Mouse (Mus musculus) liver, embryonic 12.5 days (tissue): Measurements from ENCODE around the gene Kcnk13. TPM values are rescaled to one million over a fixed set of nuclear protein-coding genes. Genes with fewer than 3 reads are reported as not detected.

Source experiments
- ATAC-seq: fragments of 200-750 bp; cut with Nextera tagmentation; 2 replicates; pipeline ENCODE4 v1.8.0; 2017; ENCODE audit warnings: moderate number of reproducible peaks, mild to moderate bottlenecking, moderate library complexity
- H3K27ac ChIP-seq: fragments of 300-500 bp; sonication (generic); 2 replicates; pipeline ENCODE4 v1.5.1; 2016; ENCODE audit warnings: mild to moderate bottlenecking
- H3K27me3 ChIP-seq: fragments of 300-500 bp; sonication (generic); replicated peaks from 2 replicates; pipeline ENCODE4 v1.6.1; 2016; ENCODE audit warnings: mild to moderate bottlenecking, moderate library complexity
- H3K36me3 ChIP-seq: fragments of 300-500 bp; sonication (generic); 2 replicates; pipeline ENCODE4 v1.6.1; 2016; ENCODE audit warnings: mild to moderate bottlenecking, moderate library complexity
- H3K4me1 ChIP-seq: fragments of 300-500 bp; sonication (generic); 2 replicates; pipeline ENCODE4 v1.6.1; 2016
- H3K4me2 ChIP-seq: fragments of 300-500 bp; sonication (generic); 2 replicates; pipeline ENCODE4 v1.6.1; 2016; ENCODE audit warnings: mild to moderate bottlenecking, moderate library complexity
- H3K4me3 ChIP-seq: fragments of 300-500 bp; sonication (generic); 2 replicates; pipeline ENCODE4 v1.5.1; 2016; ENCODE audit warnings: mild to moderate bottlenecking, moderate library complexity
- H3K9ac ChIP-seq: fragments of 300-500 bp; sonication (generic); 2 replicates; pipeline ENCODE4 v1.6.1; 2016; ENCODE audit warnings: mild to moderate bottlenecking, moderate library complexity
- H3K9me3 ChIP-seq: fragments of 300-500 bp; sonication (generic); replicated peaks from 2 replicates; pipeline ENCODE4 v1.6.1; 2016; ENCODE audit warnings: mild to moderate bottlenecking, moderate library complexity
- WGBS: fragments of 180-500 bp; shearing (Covaris S2); methylation state at CpG from one replicate; pipeline ENCODE4 v1.1.7; 2016; ENCODE audit not compliant: insufficient replicate concordance; 5-methylcytosine and 5-hydroxymethylcytosine counted together
- polyA plus RNA-seq: library from polyadenylated mRNA; unstranded; fragments of >200 nt; fragmentation: Nextera tagmentation; extraction: Ambion mirVana; gene quantifications from 2 replicates; pipeline ENCODE4 v1.2.1, GENCODE M21; 2016

Gene Kcnk13
- polyA plus RNA-seq, 1 experiment from 2014 or later, result 0.46 TPM

DNA sequence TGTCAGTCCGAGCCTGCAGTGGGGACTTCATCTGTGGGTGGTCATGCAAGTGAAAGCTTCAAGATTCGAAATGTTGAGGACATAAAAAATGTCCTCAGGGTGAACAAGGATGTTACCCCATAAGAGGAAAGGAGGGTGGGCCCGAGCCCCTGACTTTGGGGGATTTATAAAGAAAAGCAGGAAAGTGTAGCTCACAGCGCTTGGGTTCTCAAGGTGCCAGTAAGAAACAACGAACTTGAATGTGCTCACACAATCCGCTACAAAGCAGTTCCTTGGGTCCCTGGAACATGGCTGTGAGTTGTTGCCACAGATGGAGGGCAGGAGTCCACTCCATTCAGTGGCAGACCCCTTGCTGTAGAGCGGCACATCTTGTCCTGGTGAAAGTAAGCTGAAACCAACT, 63.0 kb downstream of the Kcnk13 start:
- no peak for ATAC-seq
- WGBS, result 58% methylated on average over 7 of the region's 7 CpGs

DNA sequence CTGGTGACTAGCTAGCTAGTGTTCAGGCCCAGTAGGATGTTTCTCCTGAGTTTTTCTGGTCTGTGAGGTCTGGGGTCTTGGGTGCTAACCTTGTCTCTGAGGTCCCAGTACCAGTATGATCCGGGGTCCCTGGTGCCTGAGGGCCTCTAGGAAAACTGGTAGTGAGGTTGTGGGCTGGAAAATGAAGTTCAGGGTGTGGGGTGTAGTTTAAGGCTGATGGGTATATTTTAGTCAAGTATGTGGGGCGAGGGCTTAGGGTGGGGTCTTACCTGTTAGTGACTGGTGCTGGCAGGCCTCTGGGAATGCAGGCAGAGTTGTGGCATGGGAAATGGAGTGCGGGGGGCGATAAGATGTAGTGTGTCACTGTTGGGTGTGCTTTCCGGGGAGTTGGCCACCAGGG, 67.4 kb downstream of the Kcnk13 start:
- H3K36me3 ChIP-seq, result no peaks in the 10 kb centered on the region
- H3K27me3 ChIP-seq, result no peaks in the 10 kb centered on the region
- H3K9ac ChIP-seq, result no peak overlapping the region
- H3K9me3 ChIP-seq, result no peaks in the 10 kb centered on the region
- no peaks in the 10 kb centered on the region for H3K4me1 ChIP-seq
- H3K4me3 ChIP-seq, result no peak overlapping the region
- no peak overlapping the region for H3K4me2 ChIP-seq
- 58% methylated on average over 5 of the region's 5 CpGs for WGBS
- no peak for ATAC-seq
- no peak overlapping the region for H3K27ac ChIP-seq

More for the DNA sequence above, 63.0 kb downstream of the Kcnk13 start:
- H3K4me3 ChIP-seq, result no peak overlapping the region
- no peaks in the 10 kb centered on the region for H3K9me3 ChIP-seq
- H3K27me3 ChIP-seq, result no peaks in the 10 kb centered on the region
- no peaks in the 10 kb centered on the region for H3K36me3 ChIP-seq
- H3K27ac ChIP-seq, result no peak overlapping the region
- H3K9ac ChIP-seq, result no peak overlapping the region
- no peaks in the 10 kb centered on the region for H3K4me1 ChIP-seq
- H3K4me2 ChIP-seq, result no peak overlapping the region

GRCm38 (mm10) chr12:100032521-100032920, 68.2 kb downstream of the Kcnk13 start:
- no peak overlapping the region for H3K4me3 ChIP-seq
- H3K4me2 ChIP-seq, result no peak overlapping the region
- H3K27me3 ChIP-seq, result no peaks in the 10 kb centered on the region
- H3K9me3 ChIP-seq, result no peaks in the 10 kb centered on the region
- H3K9ac ChIP-seq, result no peak overlapping the region
- H3K27ac ChIP-seq, result no peak overlapping the region
- H3K36me3 ChIP-seq, result no peaks in the 10 kb centered on the region
- WGBS, result 68% methylated on average over 4 of the region's 4 CpGs
- H3K4me1 ChIP-seq, result no peaks in the 10 kb centered on the region
- ATAC-seq, result no peak

GRCm38 (mm10) chr12:100038741-100039262, 74.5 kb downstream of the Kcnk13 start:
- 73% methylated on average over 5 of the region's 5 CpGs for WGBS

DNA sequence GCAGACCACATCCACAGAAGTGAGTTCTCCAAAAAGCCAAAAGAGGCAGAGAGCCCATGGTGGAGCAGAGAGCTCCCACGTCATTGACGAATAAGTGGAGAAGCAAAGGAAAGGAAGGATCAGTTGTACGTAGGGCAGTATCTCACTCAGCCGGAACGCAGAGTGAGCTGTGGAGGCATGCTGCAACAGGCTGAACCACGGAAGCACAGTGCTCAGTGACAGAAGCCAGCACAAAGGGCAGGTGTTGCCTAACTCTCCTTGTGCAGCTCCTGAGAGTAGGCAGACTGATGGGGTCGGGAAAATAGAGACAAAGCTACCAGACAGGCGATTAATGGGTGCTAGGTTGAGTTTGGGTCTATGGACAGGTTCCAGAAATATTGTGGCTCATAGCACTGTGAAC, 77.8 kb downstream of the Kcnk13 start:
- Histone ChIP-seq H3K9ac (no peak overlapping the region), H3K36me3 (no peaks in the 10 kb centered on the region), H3K9me3 (no peaks in the 10 kb centered on the region), H3K27ac (no peak overlapping the region), H3K4me3 (no peak overlapping the region), H3K4me2 (no peak overlapping the region), H3K4me1 (no peaks in the 10 kb centered on the region), H3K27me3 (no peaks in the 10 kb centered on the region)
- 65% methylated on average over 8 of the region's 8 CpGs for WGBS
- ATAC-seq, result no peak

More at GRCm38 (mm10) chr12:100038741-100039262, 74.5 kb downstream of the Kcnk13 start:
- H3K9ac ChIP-seq, result no peak overlapping the region
- no peaks in the 10 kb centered on the region for H3K4me1 ChIP-seq
- no peaks in the 10 kb centered on the region for H3K36me3 ChIP-seq
- no peak overlapping the region for H3K27ac ChIP-seq
- ATAC-seq, result no peak
- no peaks in the 10 kb centered on the region for H3K9me3 ChIP-seq
- no peak overlapping the region for H3K4me3 ChIP-seq
- no peaks in the 10 kb centered on the region for H3K27me3 ChIP-seq
- H3K4me2 ChIP-seq, result no peak overlapping the region

DNA sequence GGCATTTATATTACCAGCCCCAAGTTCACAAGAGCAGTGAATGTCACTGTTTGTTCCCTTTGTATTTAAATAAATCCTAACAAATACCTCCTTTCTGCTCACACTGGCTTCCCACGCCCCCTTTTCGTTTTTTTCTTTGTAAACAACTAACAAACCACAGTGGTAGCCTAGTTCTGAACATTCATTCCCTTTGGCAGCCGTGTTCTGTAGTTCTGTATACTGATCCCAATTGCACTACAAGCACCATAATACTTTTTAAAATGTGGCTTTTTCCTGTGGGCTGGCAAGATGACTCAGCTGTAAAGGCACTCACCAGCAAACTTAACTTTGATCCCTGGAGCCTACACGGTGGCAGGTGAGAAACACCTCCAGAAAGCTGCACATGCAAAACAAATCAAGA, 80.4 kb downstream of the Kcnk13 start:
- Histone ChIP-seq H3K36me3 (no peaks in the 10 kb centered on the region), H3K9ac (no peak overlapping the region), H3K27ac (no peak overlapping the region), H3K4me2 (no peak overlapping the region), H3K9me3 (no peaks in the 10 kb centered on the region), H3K27me3 (no peaks in the 10 kb centered on the region), H3K4me1 (no peaks in the 10 kb centered on the region), H3K4me3 (no peak overlapping the region)
- WGBS, result 34% methylated on average over 4 of the region's 4 CpGs
- ATAC-seq, result no peak

- Histone ChIP-seq H3K27me3 (no peaks in the 10 kb centered on the region), H3K9me3 (no peaks in the 10 kb centered on the region), H3K4me2 (no peak overlapping the region), H3K9ac (no peak overlapping the region), H3K36me3 (no peaks in the 10 kb centered on the region), H3K4me1 (no peaks in the 10 kb centered on the region), H3K4me3 (no peak overlapping the region), H3K27ac (no peak overlapping the region)
- 58% methylated on average over 7 of the region's 7 CpGs for WGBS
- no peak for ATAC-seq
Observed at GRCm38 (mm10) chr12:100050552-100050951, 86.3 kb downstream of the Kcnk13 start.

- no peak overlapping the region for H3K27ac ChIP-seq
- H3K4me2 ChIP-seq, result no peak overlapping the region
- H3K4me3 ChIP-seq, result no peak overlapping the region
- H3K9ac ChIP-seq, result no peak overlapping the region
- no peak for ATAC-seq
- 65% methylated on average over 5 of the region's 5 CpGs for WGBS
- H3K36me3 ChIP-seq, result no peaks in the 10 kb centered on the region
- H3K9me3 ChIP-seq, result no peaks in the 10 kb centered on the region
- no peaks in the 10 kb centered on the region for H3K4me1 ChIP-seq
- H3K27me3 ChIP-seq, result no peaks in the 10 kb centered on the region
Observed at GRCm38 (mm10) chr12:100053617-100054016, 89.3 kb downstream of the Kcnk13 start.

- WGBS, result 74% methylated on average over 10 of the region's 10 CpGs
- no peak for ATAC-seq
Observed at GRCm38 (mm10) chr12:100061071-100061470, 96.8 kb downstream of the Kcnk13 start.

DNA sequence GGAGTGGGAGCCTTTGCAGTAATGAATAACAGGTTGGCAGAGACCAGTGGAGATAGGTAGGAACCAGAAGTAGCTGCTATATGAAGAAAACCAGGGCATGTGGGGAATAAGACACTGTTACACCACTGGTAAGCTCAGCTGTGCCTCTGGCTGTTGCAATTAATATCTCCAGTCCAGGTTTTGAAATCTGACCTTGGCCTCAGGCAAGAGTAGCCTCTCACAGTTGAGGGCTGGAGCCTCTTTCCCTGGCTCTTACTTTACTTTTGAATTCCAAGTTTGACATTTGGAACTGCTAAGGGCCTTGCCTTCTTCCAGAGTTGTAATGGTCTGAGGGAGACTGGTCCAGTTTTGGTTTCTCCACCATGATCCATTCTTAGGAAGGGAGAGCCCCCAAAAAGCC, 97.5 kb downstream of the Kcnk13 start:
- H3K27ac ChIP-seq, result no peak overlapping the region
- no peak for ATAC-seq
- no peaks in the 10 kb centered on the region for H3K27me3 ChIP-seq
- no peak overlapping the region for H3K4me2 ChIP-seq
- H3K9me3 ChIP-seq, result no peaks in the 10 kb centered on the region
- no peaks in the 10 kb centered on the region for H3K36me3 ChIP-seq
- no peak overlapping the region for H3K4me3 ChIP-seq
- no peaks in the 10 kb centered on the region for H3K4me1 ChIP-seq
- H3K9ac ChIP-seq, result no peak overlapping the region

More at GRCm38 (mm10) chr12:100061071-100061470, 96.8 kb downstream of the Kcnk13 start:
- H3K36me3 ChIP-seq, result no peaks in the 10 kb centered on the region
- H3K27me3 ChIP-seq, result no peaks in the 10 kb centered on the region
- H3K4me2 ChIP-seq, result no peak overlapping the region
- no peak overlapping the region for H3K27ac ChIP-seq
- no peak overlapping the region for H3K4me3 ChIP-seq
- H3K4me1 ChIP-seq, result no peaks in the 10 kb centered on the region
- H3K9ac ChIP-seq, result no peak overlapping the region
- no peaks in the 10 kb centered on the region for H3K9me3 ChIP-seq

GRCm38 (mm10) chr12:100062584-100062983, 98.3 kb downstream of the Kcnk13 start:
- Histone ChIP-seq H3K9ac (no peak overlapping the region), H3K27me3 (no peaks in the 10 kb centered on the region), H3K4me3 (no peak overlapping the region), H3K4me2 (no peak overlapping the region), H3K27ac (no peak overlapping the region), H3K9me3 (no peaks in the 10 kb centered on the region), H3K4me1 (no peaks in the 10 kb centered on the region), H3K36me3 (no peaks in the 10 kb centered on the region)
- no peak for ATAC-seq
- 46% methylated on average over 3 of the region's 3 CpGs for WGBS

- 72% methylated on average over 3 of the region's 3 CpGs for WGBS
- Histone ChIP-seq H3K9me3 (no peaks in the 10 kb centered on the region), H3K4me3 (no peak overlapping the region), H3K4me2 (no peak overlapping the region), H3K27ac (no peak overlapping the region), H3K9ac (no peak overlapping the region), H3K36me3 (no peaks in the 10 kb centered on the region), H3K4me1 (no peaks in the 10 kb centered on the region), H3K27me3 (no peaks in the 10 kb centered on the region)
- ATAC-seq, result no peak
Observed at GRCm38 (mm10) chr12:100065109-100065508, 100.8 kb downstream of the Kcnk13 start.

- Histone ChIP-seq H3K9me3 (no peaks in the 10 kb centered on the region), H3K4me3 (no peak overlapping the region), H3K4me1 (no peaks in the 10 kb centered on the region), H3K4me2 (no peak overlapping the region), H3K27ac (no peak overlapping the region), H3K36me3 (no peaks in the 10 kb centered on the region), H3K9ac (no peak overlapping the region), H3K27me3 (no peaks in the 10 kb centered on the region)
- no peak for ATAC-seq
- 55% methylated on average over 5 of the region's 5 CpGs for WGBS
Observed at GRCm38 (mm10) chr12:100067477-100067876, 103.2 kb downstream of the Kcnk13 start.
